Mouse (Mus musculus) frontal cortex, postnatal 36 days (tissue): ENCODE measurements around the gene 4930558C23Rik.
"Not testable (repeated sequence)": the region's sequence is repeated elsewhere in the genome, so short reads cannot be mapped to it uniquely, and the experiment has no call there.

Experiments
- DNase-seq, 2 experiments: peaks; one replicate each; pipeline ENCODE4 v3.0.0; 2022; ENCODE audit warnings: low spot score in 2 of 2

4930558C23Rik gene

GRCm38 (mm10) chr3:95402741-95403140 lies at the start of gene 4930558C23Rik:
Gene 4930558C23Rik, minus strand, starts transcription at chr3:95402841.
- DNase-seq: no peak

GRCm38 (mm10) chr3:95450915-95451314 lies 48.3 kb upstream of the 4930558C23Rik start:
- DNase-seq: no peak

- peak in 1 of 2 experiments; percentile 47 for DNase-seq
Observed at GRCm38 (mm10) chr3:95450408-95450807, 47.8 kb upstream of the 4930558C23Rik start.

- DNase-seq: no peak
Observed at GRCm38 (mm10) chr3:95445311-95445710, 42.7 kb upstream of the 4930558C23Rik start.

GRCm38 (mm10) chr3:95442406-95443117 lies 39.9 kb upstream of the 4930558C23Rik start:
- DNase-seq: no peak

GRCm38 (mm10) chr3:95439670-95440069 lies 37.0 kb upstream of the 4930558C23Rik start:
- DNase-seq: no peak

GRCm38 (mm10) chr3:95438636-95439035 lies 36.0 kb upstream of the 4930558C23Rik start:
- DNase-seq: not testable (repeated sequence)

- no peak for DNase-seq
Observed at GRCm38 (mm10) chr3:95435561-95435960, 32.9 kb upstream of the 4930558C23Rik start.

- DNase-seq: no peak
Observed at GRCm38 (mm10) chr3:95434983-95435370, 32.3 kb upstream of the 4930558C23Rik start.

GRCm38 (mm10) chr3:95434136-95434982 lies 31.7 kb upstream of the 4930558C23Rik start, which contains the start of gene Arnt:
Gene Arnt, plus strand, starts transcription at chr3:95434388.
- DNase-seq: peak; percentile 86 to 90

GRCm38 (mm10) chr3:95433301-95433915 lies 30.8 kb upstream of the 4930558C23Rik start:
- DNase-seq: no peak

- not testable (repeated sequence) for DNase-seq
Observed at GRCm38 (mm10) chr3:95428423-95428822, 25.8 kb upstream of the 4930558C23Rik start.

- peak in 1 of 2 experiments; percentile 15 for DNase-seq
Observed at GRCm38 (mm10) chr3:95427891-95428238, 25.2 kb upstream of the 4930558C23Rik start.

- not testable (repeated sequence) for DNase-seq
Observed at GRCm38 (mm10) chr3:95427117-95427890, 24.7 kb upstream of the 4930558C23Rik start.

- DNase-seq: not testable (repeated sequence)
Observed at GRCm38 (mm10) chr3:95426476-95426875, 23.8 kb upstream of the 4930558C23Rik start.

GRCm38 (mm10) chr3:95417866-95418265 lies 15.2 kb upstream of the 4930558C23Rik start:
- no peak for DNase-seq

- no peak for DNase-seq
Observed at GRCm38 (mm10) chr3:95412268-95412667, 9.6 kb upstream of the 4930558C23Rik start.

- no peak for DNase-seq
Observed at GRCm38 (mm10) chr3:95408852-95409251, 6.2 kb upstream of the 4930558C23Rik start.

GRCm38 (mm10) chr3:95407728-95408127 lies 5.1 kb upstream of the 4930558C23Rik start:
- no peak for DNase-seq

- peak in 1 of 2 experiments; percentile 1 for DNase-seq
Observed at GRCm38 (mm10) chr3:95394385-95394784, 8.3 kb downstream of the 4930558C23Rik start.

- no peak for DNase-seq
Observed at GRCm38 (mm10) chr3:95385401-95386075, 17.1 kb downstream of the 4930558C23Rik start.
